Mouse (Mus musculus) A20 (cell line): ENCODE data around the gene Ifna9.
"Not testable (repeated sequence)": the region's sequence is repeated elsewhere in the genome, so short reads cannot be mapped to it uniquely, and the experiment has no call there.

Experiments
- DNase-seq: peaks from one replicate; pipeline ENCODE4 v3.0.0-alpha.2; 2011; ENCODE audit warnings: low read depth, low spot score

The Ifna9 gene

GRCm38 (mm10) chr4:88592285-88592684 is at the start of gene Ifna9:
Gene Ifna9 (minus strand): TSS chr4:88592385.
- DNase-seq: no peak

GRCm38 (mm10) chr4:88641077-88641831 is 49.1 kb upstream of the Ifna9 start:
- peak; percentile 94 for DNase-seq

- no peak for DNase-seq
These were observed 48.5 kb upstream of the Ifna9 start for GRCm38 (mm10) chr4:88640704-88641076.

GRCm38 (mm10) chr4:88634311-88634710 is 42.1 kb upstream of the Ifna9 start, which contains the start of gene C87499:
Gene C87499 (minus strand): TSS chr4:88634411.
- DNase-seq: no peak

- DNase-seq: no peak
These were observed 11.1 kb upstream of the Ifna9 start, which contains the start of gene Ifna12 for GRCm38 (mm10) chr4:88603276-88603675. Gene Ifna12 (minus strand): TSS chr4:88603376.

- no peak for DNase-seq
These were observed 20.5 kb downstream of the Ifna9 start, which contains the start of gene Ifna14 for GRCm38 (mm10) chr4:88571698-88572097. Gene Ifna14 (minus strand): TSS chr4:88571798.

GRCm38 (mm10) chr4:88561791-88562190 is 30.4 kb downstream of the Ifna9 start:
- DNase-seq: no peak

GRCm38 (mm10) chr4:88558145-88558544 is 34.0 kb downstream of the Ifna9 start, which contains the start of gene Ifna15:
Gene Ifna15 (minus strand): TSS chr4:88558245.
- not testable (repeated sequence) for DNase-seq

- DNase-seq: peak; percentile 92
These were observed 41.8 kb downstream of the Ifna9 start for GRCm38 (mm10) chr4:88550161-88550945.

- no peak for DNase-seq
These were observed 44.2 kb downstream of the Ifna9 start for GRCm38 (mm10) chr4:88547986-88548385.

- peak; percentile 74 for DNase-seq
These were observed 48.4 kb downstream of the Ifna9 start for GRCm38 (mm10) chr4:88543649-88544234.
